Mouse (Mus musculus): ENCODE measurements around the gene Nkx2-1. TPM values are rescaled to one million over a fixed set of nuclear protein-coding genes. Genes with fewer than 3 reads are reported as not detected.
A peak's percentile ranks its signal among the peaks of the same experiment; 100 is the strongest.

Gene Nkx2-1
- polyA plus RNA-seq (2016; fragmentation: Nextera tagmentation; extraction: Ambion mirVana) = not detected in 2 replicates

GRCm38 (mm10) chr12:56536884-56537265 is at the start of gene Nkx2-1:
Gene Nkx2-1, minus strand, starts transcription at chr12:56536908.
- no peaks in the 10 kb centered on the region for H3K36me3 ChIP-seq
- no peak within 1 kb of the TSS for H3K27ac ChIP-seq
- H3K9me3 ChIP-seq (replicated peaks) = no peaks in the 10 kb centered on the region
- H3K4me3 ChIP-seq = peak within 1 kb of the TSS; percentile 10; the same call in 1 of the 2 replicates
- H3K4me1 ChIP-seq = peaks cover 31% of the 10 kb centered on the region
- 2% methylated on average over 11 of the region's 11 CpGs for WGBS
- no peak for DNase-seq (ENCODE audit: low spot score)
- H3K27me3 ChIP-seq (ENCODE audit: low read depth, poor library complexity, severe bottlenecking) = peaks cover 100% of the 10 kb centered on the region

GRCm38 (mm10) chr12:56541068-56541467 is 4.4 kb upstream of the Nkx2-1 start:
- peak; percentile 88 for DNase-seq (ENCODE audit: low spot score)
- Histone ChIP-seq H3K9me3 (replicated peaks) (no peaks in the 10 kb centered on the region), H3K27me3 (ENCODE audit: low read depth, poor library complexity, severe bottlenecking) (peaks cover 80% of the 10 kb centered on the region), H3K4me1 (peaks cover 8% of the 10 kb centered on the region), H3K36me3 (no peaks in the 10 kb centered on the region), H3K4me3 (no peak overlapping the region), H3K27ac (no peak overlapping the region)
- 2% methylated on average over 14 of the region's 14 CpGs for WGBS

GRCm38 (mm10) chr12:56540591-56540990 is 3.9 kb upstream of the Nkx2-1 start:
- H3K4me1 ChIP-seq = peaks cover 12% of the 10 kb centered on the region
- H3K27me3 ChIP-seq (ENCODE audit: low read depth, poor library complexity, severe bottlenecking) = peaks cover 80% of the 10 kb centered on the region
- no peak overlapping the region for H3K4me3 ChIP-seq
- H3K36me3 ChIP-seq = no peaks in the 10 kb centered on the region
- WGBS = 1% methylated on average over 10 of the region's 10 CpGs
- DNase-seq (ENCODE audit: low spot score) = no peak
- H3K9me3 ChIP-seq (replicated peaks) = no peaks in the 10 kb centered on the region
- no peak overlapping the region for H3K27ac ChIP-seq

GRCm38 (mm10) chr12:56538601-56539000 is 1.9 kb upstream of the Nkx2-1 start:
- H3K27me3 ChIP-seq (ENCODE audit: low read depth, poor library complexity, severe bottlenecking) = peaks cover 96% of the 10 kb centered on the region
- no peak overlapping the region for H3K27ac ChIP-seq
- H3K36me3 ChIP-seq = no peaks in the 10 kb centered on the region
- H3K9me3 ChIP-seq (replicated peaks) = no peaks in the 10 kb centered on the region
- no peak for DNase-seq (ENCODE audit: low spot score)
- peaks cover 25% of the 10 kb centered on the region for H3K4me1 ChIP-seq
- no peak overlapping the region for H3K4me3 ChIP-seq
- 4% methylated on average over 3 of the region's 3 CpGs for WGBS

GRCm38 (mm10) chr12:56537931-56538330 is 1.2 kb upstream of the Nkx2-1 start:
- DNase-seq (ENCODE audit: low spot score) = peak; percentile 46
- Histone ChIP-seq H3K27ac (no peak overlapping the region), H3K36me3 (no peaks in the 10 kb centered on the region), H3K27me3 (ENCODE audit: low read depth, poor library complexity, severe bottlenecking) (peaks cover 98% of the 10 kb centered on the region), H3K4me3 (no peak overlapping the region), H3K9me3 (replicated peaks) (no peaks in the 10 kb centered on the region), H3K4me1 (peaks cover 30% of the 10 kb centered on the region)
- WGBS = 3% methylated on average over 6 of the region's 6 CpGs

GRCm38 (mm10) chr12:56537342-56537741 is 634 bp upstream of the Nkx2-1 start:
- Histone ChIP-seq H3K27me3 (ENCODE audit: low read depth, poor library complexity, severe bottlenecking) (peaks cover 100% of the 10 kb centered on the region), H3K36me3 (no peaks in the 10 kb centered on the region), H3K9me3 (replicated peaks) (no peaks in the 10 kb centered on the region), H3K4me1 (peaks cover 31% of the 10 kb centered on the region), H3K4me3 (no peak overlapping the region), H3K27ac (no peak overlapping the region)
- peak; percentile 55 for DNase-seq (ENCODE audit: low spot score)
- under 1% methylated on average over 19 of the region's 19 CpGs for WGBS

- under 1% methylated on average over 44 of the region's 44 CpGs for WGBS
- DNase-seq (ENCODE audit: low spot score) = peak; percentile 65
Measured at GRCm38 (mm10) chr12:56536174-56536883, 379 bp downstream of the Nkx2-1 start.

GRCm38 (mm10) chr12:56535411-56536173 is 1.1 kb downstream of the Nkx2-1 start:
- no peaks in the 10 kb centered on the region for H3K36me3 ChIP-seq
- H3K4me1 ChIP-seq = peaks cover 31% of the 10 kb centered on the region
- H3K27me3 ChIP-seq (ENCODE audit: low read depth, poor library complexity, severe bottlenecking) = peaks cover 100% of the 10 kb centered on the region
- DNase-seq (ENCODE audit: low spot score) = peak; percentile 57
- H3K4me3 ChIP-seq = no peak overlapping the region
- no peak overlapping the region for H3K27ac ChIP-seq
- no peaks in the 10 kb centered on the region for H3K9me3 ChIP-seq (replicated peaks)
- 2% methylated on average over 31 of the region's 36 CpGs for WGBS

More at GRCm38 (mm10) chr12:56536174-56536883, 379 bp downstream of the Nkx2-1 start:
- H3K4me3 ChIP-seq = peak overlapping the region; percentile 10; the same call in 1 of the 2 replicates
- no peaks in the 10 kb centered on the region for H3K9me3 ChIP-seq (replicated peaks)
- H3K27ac ChIP-seq = no peak overlapping the region
- no peaks in the 10 kb centered on the region for H3K36me3 ChIP-seq
- H3K4me1 ChIP-seq = peaks cover 31% of the 10 kb centered on the region
- H3K27me3 ChIP-seq (ENCODE audit: low read depth, poor library complexity, severe bottlenecking) = peaks cover 100% of the 10 kb centered on the region

GRCm38 (mm10) chr12:56534651-56535326 is 1.9 kb downstream of the Nkx2-1 start:
- peak; percentile 59 for DNase-seq (ENCODE audit: low spot score)
- H3K4me3 ChIP-seq = peak overlapping the region; percentile 34
- H3K36me3 ChIP-seq = no peaks in the 10 kb centered on the region
- H3K4me1 ChIP-seq = peaks cover 31% of the 10 kb centered on the region
- under 1% methylated on average over 62 of the region's 62 CpGs for WGBS
- no peaks in the 10 kb centered on the region for H3K9me3 ChIP-seq (replicated peaks)
- H3K27me3 ChIP-seq (ENCODE audit: low read depth, poor library complexity, severe bottlenecking) = peaks cover 100% of the 10 kb centered on the region
- H3K27ac ChIP-seq = no peak overlapping the region

- no peak overlapping the region for H3K27ac ChIP-seq
- WGBS = 0% methylated on average over 24 of the region's 24 CpGs
Measured at GRCm38 (mm10) chr12:56534311-56534650, 2.4 kb downstream of the Nkx2-1 start.

GRCm38 (mm10) chr12:56533501-56534310 is 3.0 kb downstream of the Nkx2-1 start:
- H3K36me3 ChIP-seq = no peaks in the 10 kb centered on the region
- H3K9me3 ChIP-seq (replicated peaks) = no peaks in the 10 kb centered on the region
- WGBS = 1% methylated on average over 54 of the region's 54 CpGs
- DNase-seq (ENCODE audit: low spot score) = peak; percentile 65
- H3K27me3 ChIP-seq (ENCODE audit: low read depth, poor library complexity, severe bottlenecking) = peaks cover 100% of the 10 kb centered on the region
- no peak overlapping the region; the same call in 1 of the 2 replicates for H3K4me3 ChIP-seq
- H3K27ac ChIP-seq = no peak overlapping the region
- H3K4me1 ChIP-seq = peaks cover 35% of the 10 kb centered on the region

More at GRCm38 (mm10) chr12:56534311-56534650, 2.4 kb downstream of the Nkx2-1 start:
- peak; percentile 72 for DNase-seq (ENCODE audit: low spot score)
- Histone ChIP-seq H3K4me1 (peaks cover 31% of the 10 kb centered on the region), H3K9me3 (replicated peaks) (no peaks in the 10 kb centered on the region), H3K27me3 (ENCODE audit: low read depth, poor library complexity, severe bottlenecking) (peaks cover 100% of the 10 kb centered on the region), H3K36me3 (no peaks in the 10 kb centered on the region), H3K4me3 (peak overlapping the region; percentile 34)

GRCm38 (mm10) chr12:56532986-56533495 is 3.7 kb downstream of the Nkx2-1 start:
- peak; percentile 79 for DNase-seq (ENCODE audit: low spot score)
- Histone ChIP-seq H3K27ac (no peak overlapping the region), H3K4me1 (peaks cover 35% of the 10 kb centered on the region), H3K36me3 (no peaks in the 10 kb centered on the region), H3K4me3 (peak overlapping the region; percentile 37), H3K9me3 (replicated peaks) (no peaks in the 10 kb centered on the region), H3K27me3 (ENCODE audit: low read depth, poor library complexity, severe bottlenecking) (peaks cover 100% of the 10 kb centered on the region)
- WGBS = under 1% methylated on average over 49 of the region's 50 CpGs

All from limb, embryonic 10.5 days (tissue).